Mouse (Mus musculus) ES-E14 (cell line): Measurements from ENCODE around the gene Anxa10.

ENCODE experiments used
- MAFK ChIP-seq: IDR thresholded peaks from 2 replicates; pipeline ENCODE4 v1.6.1; 2014; ENCODE audit warnings: mild to moderate bottlenecking, low read depth, low read length, inconsistent platforms; ENCODE audit not compliant: insufficient read depth
- ZC3H11A ChIP-seq: IDR thresholded peaks from 2 replicates; pipeline ENCODE4 v1.6.1; 2012; ENCODE audit warnings: low read depth, mild to moderate bottlenecking, inconsistent platforms, low read length, borderline replicate concordance
- ZNF384 ChIP-seq: IDR thresholded peaks from 2 replicates; pipeline ENCODE4 v1.6.1; 2012; ENCODE audit warnings: low read depth, low read length, inconsistent platforms

DNA sequence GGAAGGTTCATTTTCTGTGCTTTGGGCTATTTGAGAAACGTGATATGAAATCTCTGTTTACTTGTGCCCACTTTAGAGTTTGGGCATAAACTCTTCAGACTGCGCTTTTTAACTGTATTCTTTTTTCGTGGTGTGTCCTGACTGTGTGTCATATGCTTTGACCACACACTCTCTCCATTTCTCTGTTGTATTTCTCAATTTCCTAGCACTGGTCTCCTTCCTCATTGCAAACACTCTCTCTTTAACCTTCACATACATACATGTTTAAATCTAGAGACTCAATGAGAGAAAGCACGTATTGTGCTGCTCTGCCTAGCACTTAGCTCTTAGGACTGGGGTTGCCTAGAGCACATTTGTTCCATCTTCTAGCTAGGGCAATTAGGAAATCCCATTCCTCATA is 108.8 kb downstream of the Anxa10 start:
- no peak for TF ChIP-seq ZNF384
- no peak for TF ChIP-seq ZC3H11A
- TF ChIP-seq MAFK: no peak
